In genomic region chr16:38091706-38092105, GRCm38 (mm10) we compare ENCODE assay signal across 9 mouse cellular contexts. TPM values are rescaled to one million over a fixed set of nuclear protein-coding genes. Genes with fewer than 3 reads are reported as not detected.
DNase-seq lines count a peak whose midpoint lies in the region; ATAC-seq and TF ChIP-seq lines count a peak whose summit lies in the region.
"Had no signal": no experiment of that assay in that cellular context is flagged by ENCODE, and none has a peak within 500 bp of the region (broad histone marks: within the 10 kb centered on the region; RNA-seq: fewer than 3 reads in every experiment).

No protein-coding gene starts in this region.

- peaks cover 25% of the 10 kb centered on the region for H3K4me1 ChIP-seq in heart, embryonic 10.5 days
- peaks cover 35% of the 10 kb centered on the region for H3K4me1 ChIP-seq in forebrain, embryonic 14.5 days (ENCODE audit: control insufficient read depth, insufficient read depth, low read length)
- peaks cover 54% of the 10 kb centered on the region for H3K4me1 ChIP-seq in liver, embryonic 13.5 days (replicated peaks)

- no peak for ATAC-seq in forebrain, embryonic 14.5 days
- ATAC-seq in liver, embryonic 13.5 days (ENCODE audit: low read depth) = no peak

- H3K79me2 ChIP-seq in C2C12 (ENCODE audit: control insufficient read depth, insufficient read depth) = peaks cover 80% of the 10 kb centered on the region

- 0 out of 2 replicates have a peak overlapping the region, but pooled peaks have one; percentile 16 for H3K27ac ChIP-seq in heart, embryonic 10.5 days
- no peak overlapping the region for H3K27ac ChIP-seq in forebrain, embryonic 14.5 days (ENCODE audit: low read depth, low read length)
- H3K27ac ChIP-seq in liver, embryonic 13.5 days = no peak overlapping the region

- peak overlapping the region; percentile 99 for H3K9ac ChIP-seq in forebrain, embryonic 14.5 days (ENCODE audit: low read length)
- peak overlapping the region; percentile 99 for H3K9ac ChIP-seq in liver, embryonic 13.5 days

- peak overlapping the region; percentile 93 for H3K4me3 ChIP-seq in heart, embryonic 10.5 days
- H3K4me3 ChIP-seq in C2C12 (ENCODE audit: insufficient read depth, poor library complexity, severe bottlenecking) = peak overlapping the region; percentile 80
- H3K4me3 ChIP-seq in forebrain, embryonic 14.5 days (ENCODE audit: low read depth, low read length) = peak overlapping the region; percentile 98
- H3K4me3 ChIP-seq in liver, embryonic 13.5 days (replicated peaks) = peak overlapping the region; percentile 97

- no peaks in the 10 kb centered on the region for H3K36me3 ChIP-seq in heart, embryonic 10.5 days
- peaks cover 24% of the 10 kb centered on the region for H3K36me3 ChIP-seq in C2C12 (ENCODE audit: control insufficient read depth, insufficient read depth)
- H3K36me3 ChIP-seq in forebrain, embryonic 14.5 days (ENCODE audit: control insufficient read depth, insufficient read depth, low read length) = no peaks in the 10 kb centered on the region
- peaks cover 9% of the 10 kb centered on the region; the same call in 1 of the 2 replicates for H3K36me3 ChIP-seq in liver, embryonic 13.5 days

- H3K27me3 ChIP-seq in heart, embryonic 10.5 days (ENCODE audit: insufficient read depth, poor library complexity, severe bottlenecking) = no peaks in the 10 kb centered on the region
- no peaks in the 10 kb centered on the region for H3K27me3 ChIP-seq in C2C12 (ENCODE audit: control insufficient read depth, insufficient read depth, insufficient read length)
- H3K27me3 ChIP-seq in forebrain, embryonic 14.5 days (replicated peaks; ENCODE audit: control insufficient read depth, insufficient read depth, low read length) = no peaks in the 10 kb centered on the region
- H3K27me3 ChIP-seq in liver, embryonic 13.5 days = no peaks in the 10 kb centered on the region

- H3K9me3 ChIP-seq in heart, embryonic 10.5 days = no peaks in the 10 kb centered on the region
- H3K9me3 ChIP-seq in forebrain, embryonic 14.5 days (replicated peaks; ENCODE audit: control insufficient read depth, low read length) = no peaks in the 10 kb centered on the region
- H3K9me3 ChIP-seq in liver, embryonic 13.5 days (replicated peaks) = no peaks in the 10 kb centered on the region

- peaks cover 68% of the 10 kb centered on the region for H3K79me3 ChIP-seq in C2C12 (ENCODE audit: low read depth)

- WGBS in heart, embryonic 10.5 days = 31% methylated on average over 5 of the region's 5 CpGs
- WGBS in forebrain, embryonic 14.5 days = 6% methylated on average over 5 of the region's 5 CpGs
- WGBS in liver, embryonic 13.5 days (ENCODE audit: insufficient replicate concordance) = 19% methylated on average over 5 of the region's 5 CpGs

- no peak for DNase-seq in heart, embryonic 10.5 days (ENCODE audit: low spot score)
- DNase-seq in heart, adult 9 months (ENCODE audit: low spot score in 2 of 2) = no peak
- no peak for DNase-seq in forebrain, embryonic 14.5 days (ENCODE audit: low spot score)
- no peak for DNase-seq in liver, embryonic 13.5 days
- DNase-seq in right cerebral cortex, postnatal 14 days = no peak
- no peak for DNase-seq in gastrocnemius, postnatal 10 days
- no peak for DNase-seq in adrenal gland, adult 2 months
- DNase-seq: cerebellum, adult 11-12 months had no signal

- H3ac ChIP-seq in C2C12 (ENCODE audit: control insufficient read depth, insufficient read length, low read depth) = no peak overlapping the region

- no peak for TF ChIP-seq CTCF in C2C12 (IDR thresholded peaks at IDR 0.05; ENCODE audit: control insufficient read depth, insufficient read depth, insufficient read length)

- H3K4me2 ChIP-seq in forebrain, embryonic 14.5 days (ENCODE audit: low read length) = peak overlapping the region; percentile 94
- H3K4me2 ChIP-seq in liver, embryonic 13.5 days = peak overlapping the region; percentile 94

TF ChIP-seq in C2C12, 6 proteins besides CTCF, POLR2A, EP300 and RAD21:
- TF ChIP-seq CEBPB (IDR thresholded peaks at IDR 0.05; ENCODE audit: low read depth) (no peak), MAX (IDR thresholded peaks at IDR 0.05) (no peak), USF1 (IDR thresholded peaks at IDR 0.05; ENCODE audit: low read depth) (no peak), MYOG (IDR thresholded peaks at IDR 0.05; ENCODE audit: control insufficient read depth, extremely low read depth, insufficient read length) (no peak), MYOD1 (IDR thresholded peaks at IDR 0.05; ENCODE audit: control insufficient read depth, insufficient read length, low read depth) (no peak), FOSL1 (IDR thresholded peaks at IDR 0.05; ENCODE audit: insufficient read depth, low read length, poor library complexity, severe bottlenecking) (no peak)
TF ChIP-seq in C2C12: peak in this region for 0.

RNA-seq across cellular contexts. Expression of gene Gsk3b, which starts 2.9 kb away (rescaled TPM):
- polyA plus RNA-seq in heart, embryonic 10.5 days (2016; fragmentation: Nextera tagmentation; extraction: Ambion mirVana) = 39.3 and 47.8 TPM in 2 replicates
- polyA plus RNA-seq in C2C12 (2012; fragmentation: generic; extraction: Trizol) = 12.3 TPM
- 130 and 156 TPM in 2 replicates for polyA plus RNA-seq in forebrain, embryonic 14.5 days (2014; fragmentation: Nextera tagmentation; extraction: Ambion mirVana)
- 12.8 and 14.3 TPM in 2 replicates for polyA plus RNA-seq in liver, embryonic 13.5 days (2015; fragmentation: Nextera tagmentation; extraction: Ambion mirVana)
- total RNA-seq in gastrocnemius, postnatal 10 days (2021) = 10 to 100 TPM; 58.8 to 65.8 TPM
- 10 to 100 TPM; 49.2 to 81.7 TPM for total RNA-seq in adrenal gland, adult 2 months (2021)
- polyA plus RNA-seq in adrenal gland, adult 2 months (2012; rRNA removed) = 16.2 and 21.9 TPM in 2 replicates
